Mouse (Mus musculus): ENCODE results near the gene Lrrc17. TPM values are rescaled to one million over a fixed set of nuclear protein-coding genes. Genes with fewer than 3 reads are reported as not detected.

The Lrrc17 gene
- 2.6 and 2.7 TPM in 2 replicates for polyA plus RNA-seq (2015; fragmentation: Nextera tagmentation; extraction: Ambion mirVana)

GRCm38 (mm10) chr5:21543409-21544201, at the start of gene Lrrc17:
Gene Lrrc17 (plus strand): TSS chr5:21543559.
- H3K27me3 ChIP-seq: no peaks in the 10 kb centered on the region
- H3K36me3 ChIP-seq: no peaks in the 10 kb centered on the region
- H3K9ac ChIP-seq (replicated peaks): no peak within 1 kb of the TSS
- no peaks in the 10 kb centered on the region for H3K9me3 ChIP-seq
- peak; percentile 35; the same call in 1 of the 2 replicates for ATAC-seq (replicated peaks)
- no peak within 1 kb of the TSS for H3K4me2 ChIP-seq (replicated peaks)
- WGBS: 68% methylated on average over 17 of the region's 17 CpGs
- no peaks in the 10 kb centered on the region for H3K4me1 ChIP-seq
- 0 out of 2 replicates have a peak within 1 kb of the TSS, but pooled peaks have one; percentile 5 for H3K27ac ChIP-seq (replicated peaks)
- H3K4me3 ChIP-seq: no peak within 1 kb of the TSS

- Histone ChIP-seq H3K9ac (replicated peaks) (no peak overlapping the region), H3K4me3 (no peak overlapping the region), H3K27ac (replicated peaks) (no peak overlapping the region), H3K4me2 (replicated peaks) (no peak overlapping the region), H3K9me3 (no peaks in the 10 kb centered on the region), H3K36me3 (no peaks in the 10 kb centered on the region), H3K27me3 (no peaks in the 10 kb centered on the region), H3K4me1 (no peaks in the 10 kb centered on the region)
- WGBS: 63% methylated on average over 3 of the region's 3 CpGs
- ATAC-seq (replicated peaks): no peak
Measured at GRCm38 (mm10) chr5:21494781-21495180, 48.6 kb upstream of the Lrrc17 start.

- Histone ChIP-seq H3K27me3 (no peaks in the 10 kb centered on the region), H3K9me3 (no peaks in the 10 kb centered on the region), H3K4me3 (no peak overlapping the region), H3K9ac (replicated peaks) (no peak overlapping the region), H3K4me2 (replicated peaks) (no peak overlapping the region), H3K36me3 (no peaks in the 10 kb centered on the region), H3K27ac (replicated peaks) (no peak overlapping the region), H3K4me1 (no peaks in the 10 kb centered on the region)
- ATAC-seq (replicated peaks): no peak
- 69% methylated on average over 6 of the region's 6 CpGs for whole genome bisulfite sequencing
Measured at GRCm38 (mm10) chr5:21496321-21496720, 47.0 kb upstream of the Lrrc17 start.

- H3K27ac ChIP-seq (replicated peaks): no peak overlapping the region; the same call in 1 of the 2 replicates
- H3K9me3 ChIP-seq: no peaks in the 10 kb centered on the region
- no peaks in the 10 kb centered on the region for H3K36me3 ChIP-seq
- no peak overlapping the region for H3K9ac ChIP-seq (replicated peaks)
- no peaks in the 10 kb centered on the region for H3K4me1 ChIP-seq
- no peaks in the 10 kb centered on the region for H3K27me3 ChIP-seq
- ATAC-seq (replicated peaks): no peak
- WGBS: 72% methylated on average over 3 of the region's 3 CpGs
- no peak overlapping the region for H3K4me3 ChIP-seq
- H3K4me2 ChIP-seq (replicated peaks): no peak overlapping the region
Measured at GRCm38 (mm10) chr5:21496881-21497280, 46.5 kb upstream of the Lrrc17 start.

GRCm38 (mm10) chr5:21498490-21498889, 44.9 kb upstream of the Lrrc17 start:
- H3K4me3 ChIP-seq: no peak overlapping the region
- no peaks in the 10 kb centered on the region for H3K4me1 ChIP-seq
- WGBS: 93% methylated on average over 2 of the region's 2 CpGs
- no peak for ATAC-seq (replicated peaks)
- H3K9ac ChIP-seq (replicated peaks): no peak overlapping the region
- no peaks in the 10 kb centered on the region for H3K27me3 ChIP-seq
- H3K36me3 ChIP-seq: no peaks in the 10 kb centered on the region
- no peak overlapping the region for H3K4me2 ChIP-seq (replicated peaks)
- H3K27ac ChIP-seq (replicated peaks): no peak overlapping the region
- no peaks in the 10 kb centered on the region for H3K9me3 ChIP-seq

- no peaks in the 10 kb centered on the region for H3K4me1 ChIP-seq
- ATAC-seq (replicated peaks): no peak
- no peaks in the 10 kb centered on the region for H3K36me3 ChIP-seq
- no peaks in the 10 kb centered on the region for H3K27me3 ChIP-seq
- H3K4me2 ChIP-seq (replicated peaks): no peak overlapping the region
- whole genome bisulfite sequencing: 78% methylated on average over 11 of the region's 11 CpGs
- no peak overlapping the region for H3K9ac ChIP-seq (replicated peaks)
- no peak overlapping the region for H3K4me3 ChIP-seq
- no peak overlapping the region for H3K27ac ChIP-seq (replicated peaks)
- H3K9me3 ChIP-seq: no peaks in the 10 kb centered on the region
Measured at GRCm38 (mm10) chr5:21498925-21499324, 44.4 kb upstream of the Lrrc17 start.

- H3K4me3 ChIP-seq: no peak overlapping the region
- H3K4me2 ChIP-seq (replicated peaks): no peak overlapping the region
- ATAC-seq (replicated peaks): no peak
- no peak overlapping the region for H3K9ac ChIP-seq (replicated peaks)
- 80% methylated on average over 10 of the region's 10 CpGs for WGBS
- H3K27me3 ChIP-seq: no peaks in the 10 kb centered on the region
- no peaks in the 10 kb centered on the region for H3K36me3 ChIP-seq
- H3K9me3 ChIP-seq: no peaks in the 10 kb centered on the region
- peak overlapping the region; percentile 37; the same call in 1 of the 2 replicates for H3K27ac ChIP-seq (replicated peaks)
- H3K4me1 ChIP-seq: no peaks in the 10 kb centered on the region
Measured at GRCm38 (mm10) chr5:21500133-21500532, 43.2 kb upstream of the Lrrc17 start.

GRCm38 (mm10) chr5:21500941-21501340, 42.4 kb upstream of the Lrrc17 start:
- 84% methylated on average over 2 of the region's 2 CpGs for WGBS
- no peak; the same call in 1 of the 2 replicates for ATAC-seq (replicated peaks)

GRCm38 (mm10) chr5:21502936-21503610, 40.3 kb upstream of the Lrrc17 start:
- Histone ChIP-seq H3K4me3 (no peak overlapping the region), H3K9ac (replicated peaks) (no peak overlapping the region), H3K27me3 (no peaks in the 10 kb centered on the region), H3K9me3 (no peaks in the 10 kb centered on the region), H3K27ac (replicated peaks) (no peak overlapping the region), H3K4me2 (replicated peaks) (no peak overlapping the region), H3K36me3 (no peaks in the 10 kb centered on the region), H3K4me1 (no peaks in the 10 kb centered on the region)
- WGBS: 88% methylated on average over 13 of the region's 13 CpGs
- no peak for ATAC-seq (replicated peaks)

More at GRCm38 (mm10) chr5:21500941-21501340, 42.4 kb upstream of the Lrrc17 start:
- Histone ChIP-seq H3K36me3 (no peaks in the 10 kb centered on the region), H3K27ac (replicated peaks) (peak overlapping the region; percentile 20; the same call in 1 of the 2 replicates), H3K27me3 (no peaks in the 10 kb centered on the region), H3K9me3 (no peaks in the 10 kb centered on the region), H3K4me1 (no peaks in the 10 kb centered on the region), H3K9ac (replicated peaks) (no peak overlapping the region), H3K4me2 (replicated peaks) (no peak overlapping the region), H3K4me3 (no peak overlapping the region)

GRCm38 (mm10) chr5:21505159-21505558, 38.2 kb upstream of the Lrrc17 start:
- WGBS: 90% methylated on average over 8 of the region's 8 CpGs
- Histone ChIP-seq H3K36me3 (no peaks in the 10 kb centered on the region), H3K27ac (replicated peaks) (no peak overlapping the region), H3K9me3 (no peaks in the 10 kb centered on the region), H3K9ac (replicated peaks) (no peak overlapping the region), H3K4me2 (replicated peaks) (no peak overlapping the region), H3K4me3 (no peak overlapping the region), H3K27me3 (no peaks in the 10 kb centered on the region), H3K4me1 (no peaks in the 10 kb centered on the region)
- ATAC-seq (replicated peaks): no peak

GRCm38 (mm10) chr5:21506887-21507286, 36.5 kb upstream of the Lrrc17 start:
- Histone ChIP-seq H3K27ac (replicated peaks) (no peak overlapping the region), H3K4me1 (no peaks in the 10 kb centered on the region), H3K27me3 (no peaks in the 10 kb centered on the region), H3K9ac (replicated peaks) (no peak overlapping the region), H3K9me3 (no peaks in the 10 kb centered on the region), H3K36me3 (no peaks in the 10 kb centered on the region), H3K4me2 (replicated peaks) (no peak overlapping the region), H3K4me3 (no peak overlapping the region)
- no peak for ATAC-seq (replicated peaks)
- WGBS: 90% methylated on average over 1 of the region's 1 CpGs

GRCm38 (mm10) chr5:21509801-21510200, 33.6 kb upstream of the Lrrc17 start:
- Histone ChIP-seq H3K9ac (replicated peaks) (no peak overlapping the region), H3K27ac (replicated peaks) (no peak overlapping the region), H3K9me3 (no peaks in the 10 kb centered on the region), H3K4me1 (no peaks in the 10 kb centered on the region), H3K27me3 (no peaks in the 10 kb centered on the region), H3K4me3 (no peak overlapping the region), H3K36me3 (no peaks in the 10 kb centered on the region), H3K4me2 (replicated peaks) (no peak overlapping the region)
- ATAC-seq (replicated peaks): no peak
- 87% methylated on average over 4 of the region's 4 CpGs for WGBS
